Mouse (Mus musculus): ENCODE measurements around the gene D630039A03Rik. TPM values are rescaled to one million over a fixed set of nuclear protein-coding genes. Genes with fewer than 3 reads are reported as not detected.

D630039A03Rik gene
- total RNA-seq, 2 experiments from 2014 or later, result 0.30 to 0.31 TPM

Other genes with a start within 250 kb of the D630039A03Rik start
- gene Akap2, start 198.6 kb downstream of the D630039A03Rik start, total RNA-seq (2021), result 10 to 100 TPM; 89.4 to 95.7 TPM
- gene Txn1, start 40.1 kb upstream of the D630039A03Rik start, total RNA-seq (2021), result 100 to 1,000 TPM; 121 to 131 TPM
- not detected for gene Txndc8, start 92.8 kb upstream of the D630039A03Rik start, total RNA-seq (2021)